Mouse (Mus musculus) forebrain, embryonic 12.5 days (tissue): ENCODE measurements at regions not wholly inside any gene's neighbourhood (a gene's known extent, or its start where the extent isn't known, plus 50 kb on each side); places are given as distances from the start of the nearest gene placed in this dataset.

Experiments used
- ATAC-seq: fragments of 200-750 bp; cut with Nextera tagmentation; 2 replicates; pipeline ENCODE4 v1.8.0; 2017; ENCODE audit warnings: moderate TSS enrichment; ENCODE audit not compliant: low FRiP score
- H3K27ac ChIP-seq: fragments of 300-500 bp; sonication (generic); 2 replicates; pipeline ENCODE4 v1.5.1; 2016; ENCODE audit warnings: mild to moderate bottlenecking
- H3K27me3 ChIP-seq: fragments of 300-500 bp; sonication (generic); 2 replicates; pipeline ENCODE4 v1.6.1; 2016; ENCODE audit warnings: mild to moderate bottlenecking
- H3K36me3 ChIP-seq: fragments of 300-500 bp; sonication (generic); replicated peaks from 2 replicates; pipeline ENCODE4 v1.6.1; 2016; ENCODE audit warnings: mild to moderate bottlenecking
- H3K4me1 ChIP-seq: fragments of 300-500 bp; sonication (generic); 2 replicates; pipeline ENCODE4 v1.6.1; 2016
- H3K4me2 ChIP-seq: fragments of 300-500 bp; sonication (generic); 2 replicates; pipeline ENCODE4 v1.6.1; 2016; ENCODE audit warnings: mild to moderate bottlenecking, moderate library complexity
- H3K4me3 ChIP-seq: fragments of 300-500 bp; sonication (generic); replicated peaks from 2 replicates; pipeline ENCODE4 v1.5.1; 2016; ENCODE audit warnings: mild to moderate bottlenecking
- H3K9ac ChIP-seq: fragments of 300-500 bp; sonication (generic); 2 replicates; pipeline ENCODE4 v1.6.1; 2016; ENCODE audit warnings: mild to moderate bottlenecking
- H3K9me3 ChIP-seq: fragments of 300-500 bp; sonication (generic); 2 replicates; pipeline ENCODE4 v1.6.1; 2016
- WGBS: fragments of 180-500 bp; shearing (Covaris S2); methylation state at CpG from one replicate; pipeline ENCODE4 v1.1.7; 2016; 5-methylcytosine and 5-hydroxymethylcytosine counted together

GRCm38 (mm10) chr8:8421713-8422112 lies 239.3 kb downstream of the Efnb2 start:
- H3K27ac ChIP-seq = no peak overlapping the region
- no peak for ATAC-seq
- H3K4me1 ChIP-seq = 0 out of 2 replicates have a peak, but pooled peaks cover 4% of the 10 kb centered on the region
- H3K36me3 ChIP-seq = no peaks in the 10 kb centered on the region
- no peak overlapping the region for H3K4me2 ChIP-seq
- no peak overlapping the region for H3K4me3 ChIP-seq
- H3K9me3 ChIP-seq = no peaks in the 10 kb centered on the region
- no peak overlapping the region for H3K9ac ChIP-seq
- H3K27me3 ChIP-seq = no peaks in the 10 kb centered on the region
- 81% methylated on average over 5 of the region's 5 CpGs for WGBS

GRCm38 (mm10) chr8:8419360-8420330 lies 241.4 kb downstream of the Efnb2 start:
- no peak for ATAC-seq
- WGBS = 84% methylated on average over 15 of the region's 15 CpGs
- Histone ChIP-seq H3K27ac (no peak overlapping the region), H3K9ac (no peak overlapping the region), H3K4me1 (no peaks in the 10 kb centered on the region), H3K9me3 (no peaks in the 10 kb centered on the region), H3K36me3 (no peaks in the 10 kb centered on the region), H3K4me3 (no peak overlapping the region), H3K27me3 (no peaks in the 10 kb centered on the region), H3K4me2 (no peak overlapping the region)

- no peak overlapping the region for H3K27ac ChIP-seq
- no peaks in the 10 kb centered on the region for H3K4me1 ChIP-seq
- H3K9ac ChIP-seq = no peak overlapping the region
- no peaks in the 10 kb centered on the region for H3K27me3 ChIP-seq
- 91% methylated on average over 6 of the region's 6 CpGs for WGBS
- H3K9me3 ChIP-seq = no peaks in the 10 kb centered on the region
- no peak overlapping the region for H3K4me2 ChIP-seq
- H3K4me3 ChIP-seq = no peak overlapping the region
- no peak for ATAC-seq
- no peaks in the 10 kb centered on the region for H3K36me3 ChIP-seq
Observed at GRCm38 (mm10) chr8:8418929-8419328, 242.1 kb downstream of the Efnb2 start.

- H3K9ac ChIP-seq = no peak overlapping the region
- H3K4me3 ChIP-seq = no peak overlapping the region
- H3K27me3 ChIP-seq = no peaks in the 10 kb centered on the region
- no peak overlapping the region for H3K4me2 ChIP-seq
- H3K36me3 ChIP-seq = no peaks in the 10 kb centered on the region
- ATAC-seq = no peak
- 93% methylated on average over 2 of the region's 2 CpGs for WGBS
- H3K4me1 ChIP-seq = no peaks in the 10 kb centered on the region
- no peak overlapping the region for H3K27ac ChIP-seq
- H3K9me3 ChIP-seq = no peaks in the 10 kb centered on the region
Observed at GRCm38 (mm10) chr8:8418525-8418924, 242.5 kb downstream of the Efnb2 start.

GRCm38 (mm10) chr8:8416092-8416701 lies 244.8 kb downstream of the Efnb2 start:
- Histone ChIP-seq H3K4me1 (no peaks in the 10 kb centered on the region), H3K27me3 (no peaks in the 10 kb centered on the region), H3K9me3 (no peaks in the 10 kb centered on the region), H3K4me3 (no peak overlapping the region), H3K9ac (no peak overlapping the region), H3K27ac (no peak overlapping the region), H3K4me2 (no peak overlapping the region), H3K36me3 (no peaks in the 10 kb centered on the region)
- WGBS = 72% methylated on average over 10 of the region's 10 CpGs
- no peak for ATAC-seq

GRCm38 (mm10) chr8:8407357-8407756 lies 253.7 kb downstream of the Efnb2 start:
- no peaks in the 10 kb centered on the region for H3K36me3 ChIP-seq
- no peak overlapping the region for H3K4me3 ChIP-seq
- no peak overlapping the region for H3K4me2 ChIP-seq
- H3K27ac ChIP-seq = no peak overlapping the region
- no peaks in the 10 kb centered on the region for H3K4me1 ChIP-seq
- no peaks in the 10 kb centered on the region for H3K27me3 ChIP-seq
- H3K9me3 ChIP-seq = no peaks in the 10 kb centered on the region
- WGBS = 85% methylated on average over 3 of the region's 3 CpGs
- no peak overlapping the region for H3K9ac ChIP-seq
- ATAC-seq = no peak

- Histone ChIP-seq H3K36me3 (no peaks in the 10 kb centered on the region), H3K4me3 (no peak overlapping the region), H3K4me2 (no peak overlapping the region), H3K27me3 (no peaks in the 10 kb centered on the region), H3K9ac (no peak overlapping the region), H3K4me1 (no peaks in the 10 kb centered on the region), H3K9me3 (no peaks in the 10 kb centered on the region), H3K27ac (no peak overlapping the region)
- ATAC-seq = no peak
- 94% methylated on average over 3 of the region's 3 CpGs for WGBS
Observed at GRCm38 (mm10) chr8:8403410-8403809, 257.6 kb downstream of the Efnb2 start.

- H3K27ac ChIP-seq = no peak overlapping the region
Observed at GRCm38 (mm10) chr8:8392303-8392702, 268.7 kb downstream of the Efnb2 start.

GRCm38 (mm10) chr8:8391321-8391720 lies 269.7 kb downstream of the Efnb2 start:
- 70% methylated on average over 9 of the region's 9 CpGs for WGBS
- no peaks in the 10 kb centered on the region for H3K4me1 ChIP-seq
- no peak for ATAC-seq
- no peak overlapping the region for H3K4me3 ChIP-seq
- no peaks in the 10 kb centered on the region for H3K9me3 ChIP-seq
- H3K9ac ChIP-seq = no peak overlapping the region
- H3K27me3 ChIP-seq = no peaks in the 10 kb centered on the region
- H3K4me2 ChIP-seq = no peak overlapping the region
- no peaks in the 10 kb centered on the region for H3K36me3 ChIP-seq
- H3K27ac ChIP-seq = no peak overlapping the region

More at GRCm38 (mm10) chr8:8392303-8392702, 268.7 kb downstream of the Efnb2 start:
- no peaks in the 10 kb centered on the region for H3K27me3 ChIP-seq
- no peak overlapping the region for H3K9ac ChIP-seq
- H3K4me3 ChIP-seq = no peak overlapping the region
- 79% methylated on average over 5 of the region's 5 CpGs for WGBS
- H3K9me3 ChIP-seq = no peaks in the 10 kb centered on the region
- no peaks in the 10 kb centered on the region for H3K4me1 ChIP-seq
- no peak for ATAC-seq
- H3K36me3 ChIP-seq = no peaks in the 10 kb centered on the region
- H3K4me2 ChIP-seq = no peak overlapping the region

- Histone ChIP-seq H3K9me3 (no peaks in the 10 kb centered on the region), H3K9ac (no peak overlapping the region), H3K4me1 (peaks cover 12% of the 10 kb centered on the region), H3K4me3 (no peak overlapping the region), H3K4me2 (no peak overlapping the region), H3K27me3 (peaks cover 20% of the 10 kb centered on the region; the same call in 1 of the 2 replicates), H3K36me3 (no peaks in the 10 kb centered on the region), H3K27ac (no peak overlapping the region)
- WGBS = 52% methylated on average over 4 of the region's 4 CpGs
- ATAC-seq = no peak
Observed at GRCm38 (mm10) chr8:8378248-8378647, 282.8 kb downstream of the Efnb2 start.

- Histone ChIP-seq H3K9me3 (no peaks in the 10 kb centered on the region), H3K4me3 (no peak overlapping the region), H3K4me1 (peaks cover 12% of the 10 kb centered on the region), H3K27me3 (peaks cover 24% of the 10 kb centered on the region; the same call in 1 of the 2 replicates), H3K9ac (no peak overlapping the region), H3K27ac (no peak overlapping the region), H3K4me2 (no peak overlapping the region), H3K36me3 (no peaks in the 10 kb centered on the region)
- ATAC-seq = peak; percentile 64; the same call in 1 of the 2 replicates
- 33% methylated on average over 3 of the region's 3 CpGs for WGBS
Observed at GRCm38 (mm10) chr8:8376791-8377190, 284.3 kb downstream of the Efnb2 start.

GRCm38 (mm10) chr8:8376379-8376778 lies 284.7 kb downstream of the Efnb2 start:
- Histone ChIP-seq H3K4me1 (peaks cover 12% of the 10 kb centered on the region), H3K9ac (no peak overlapping the region), H3K4me2 (no peak overlapping the region), H3K27ac (no peak overlapping the region), H3K27me3 (peaks cover 24% of the 10 kb centered on the region; the same call in 1 of the 2 replicates), H3K36me3 (no peaks in the 10 kb centered on the region), H3K9me3 (no peaks in the 10 kb centered on the region), H3K4me3 (no peak overlapping the region)
- WGBS = 46% methylated on average over 2 of the region's 2 CpGs
- ATAC-seq = peak; percentile 33; the same call in 1 of the 2 replicates
